Mouse (Mus musculus) monocyte, adult 2 months (primary cell): ENCODE results near the gene Btnl9.
"Not testable (repeated sequence)": the region's sequence is repeated elsewhere in the genome, so short reads cannot be mapped to it uniquely, and the experiment has no call there.

Experiments
- DNase-seq, 2 experiments: peaks; one replicate each; pipeline ENCODE4 v3.0.0; 2022; ENCODE audit warnings: low spot score in 2 of 2, low read depth in 1 of 2

Btnl9 gene

GRCm38 (mm10) chr11:49183172-49183571 lies 3.8 kb downstream of the Btnl9 start:
- no peak for DNase-seq

GRCm38 (mm10) chr11:49176047-49176779 lies 10.7 kb downstream of the Btnl9 start:
- not testable (repeated sequence) for DNase-seq

GRCm38 (mm10) chr11:49175345-49175744 lies 11.6 kb downstream of the Btnl9 start:
- no peak for DNase-seq

GRCm38 (mm10) chr11:49170576-49170975 lies 16.4 kb downstream of the Btnl9 start:
- DNase-seq = peak; percentile 7 to 14

GRCm38 (mm10) chr11:49168839-49169611 lies 17.9 kb downstream of the Btnl9 start:
- DNase-seq = no peak

DNA sequence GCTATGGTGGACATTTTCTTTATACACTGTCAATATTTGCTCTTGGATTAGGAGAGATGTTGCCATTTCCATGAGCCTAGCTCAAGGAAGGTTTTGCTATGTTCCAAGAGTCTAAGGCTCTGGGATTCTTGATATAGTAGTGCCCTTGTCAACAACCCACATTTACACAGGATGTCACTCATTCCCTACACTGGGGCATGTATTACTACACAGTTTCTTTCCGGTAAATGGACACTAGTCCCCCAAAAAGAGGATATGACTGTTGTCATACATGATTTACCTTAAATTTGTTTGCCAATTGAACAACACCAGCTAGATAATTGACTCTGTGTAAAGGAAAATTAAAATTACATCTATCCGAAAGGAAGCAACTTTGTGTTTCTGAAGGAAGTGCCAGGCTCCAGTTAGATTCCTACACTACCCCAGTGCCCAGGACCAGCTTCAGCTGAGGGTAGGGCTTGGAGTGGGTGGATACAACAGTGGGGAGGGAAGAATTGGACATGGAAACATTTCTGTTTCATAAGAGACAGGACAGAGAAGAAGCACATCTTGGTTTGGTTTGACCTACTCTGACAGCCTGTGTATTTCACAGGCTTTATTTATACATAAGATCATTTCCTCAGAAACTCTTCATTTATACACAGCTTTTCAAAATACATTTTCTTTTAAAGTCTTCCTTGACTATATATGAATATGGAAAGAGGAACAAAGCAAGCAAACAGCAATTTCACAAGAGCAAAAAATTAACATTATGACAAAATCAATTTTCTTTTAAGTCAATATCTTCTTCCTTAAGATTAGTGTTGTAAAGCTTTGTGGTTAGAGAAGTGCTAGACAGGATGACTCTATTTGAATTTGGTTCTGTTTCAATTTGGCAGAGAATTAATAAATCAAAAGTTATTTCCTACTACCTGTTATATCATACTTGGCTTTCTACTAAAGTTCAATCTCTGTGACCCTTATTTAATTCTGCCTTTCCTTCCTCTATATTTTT lies 29.8 kb downstream of the Btnl9 start:
- no peak for DNase-seq

GRCm38 (mm10) chr11:49154077-49154476 lies 32.9 kb downstream of the Btnl9 start, which contains the start of gene Olfr1394:
TSS of gene Olfr1394 (plus strand) at chr11:49154377.
- DNase-seq = no peak

GRCm38 (mm10) chr11:49141974-49142373 lies 45.0 kb downstream of the Btnl9 start, which contains the start of gene Olfr1395:
TSS of gene Olfr1395 (plus strand) at chr11:49142274.
- no peak for DNase-seq

- no peak for DNase-seq
These were observed 62.8 kb downstream of the Btnl9 start for GRCm38 (mm10) chr11:49124169-49124568.

DNA sequence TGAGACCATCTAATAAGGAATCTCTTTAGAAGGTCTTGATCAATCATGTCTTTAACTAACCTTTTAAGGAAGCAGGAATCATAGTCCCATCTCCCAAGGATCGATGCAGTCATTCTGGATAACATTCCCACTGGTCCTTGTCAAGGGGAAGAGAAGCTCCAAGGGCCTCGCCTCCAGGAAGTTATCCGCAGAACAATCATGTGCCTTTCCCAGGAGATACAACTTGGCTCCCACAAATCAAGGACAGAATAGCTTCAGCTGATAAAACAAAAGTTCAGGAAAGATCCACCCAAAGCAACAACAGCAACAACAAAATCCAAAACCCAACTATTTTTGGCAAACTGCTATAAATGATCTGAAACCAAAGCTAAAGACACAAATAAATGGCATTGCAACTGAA lies 67.3 kb downstream of the Btnl9 start:
- no peak for DNase-seq
